Mouse (Mus musculus): ENCODE measurements around the gene Gm1604a. TPM values are rescaled to one million over a fixed set of nuclear protein-coding genes. Genes with fewer than 3 reads are reported as not detected.
"Not testable (repeated sequence)": the region's sequence is repeated elsewhere in the genome, so short reads cannot be mapped to it uniquely, and the experiment has no call there.

Gene Gm1604a
- total and polyA plus RNA-seq, 2 experiments from 2014 or later = 0.56 TPM; not detected in 1

- not testable (repeated sequence) for H3K4me3 ChIP-seq (ENCODE audit: low read depth, low read length); ATAC-seq (ENCODE audit: low FRiP score); H3K9ac ChIP-seq (replicated peaks; ENCODE audit: low read length, poor library complexity, severe bottlenecking); H3K27ac ChIP-seq (ENCODE audit: low read depth, low read length); H3K36me3 ChIP-seq (ENCODE audit: insufficient read depth, low read length); H3K9me3 ChIP-seq (ENCODE audit: low read length); DNase-seq (ENCODE audit: low spot score); H3K27me3 ChIP-seq (ENCODE audit: insufficient read depth, low read length); H3K4me2 ChIP-seq (ENCODE audit: low read depth, low read length, poor library complexity, severe bottlenecking); H3K4me1 ChIP-seq (ENCODE audit: insufficient read depth, low read length)
- WGBS = 81% methylated on average over 8 of the region's 12 CpGs
Measured at GRCm38 (mm10) chr17:7001790-7002585, 23.4 kb upstream of the Gm1604a start.

- H3K27ac ChIP-seq (ENCODE audit: low read depth, low read length); H3K9ac ChIP-seq (replicated peaks; ENCODE audit: low read length, poor library complexity, severe bottlenecking); H3K27me3 ChIP-seq (ENCODE audit: insufficient read depth, low read length); ATAC-seq (ENCODE audit: low FRiP score); H3K4me3 ChIP-seq (ENCODE audit: low read depth, low read length); H3K36me3 ChIP-seq (ENCODE audit: insufficient read depth, low read length); DNase-seq (ENCODE audit: low spot score); H3K9me3 ChIP-seq (ENCODE audit: low read length); H3K4me2 ChIP-seq (ENCODE audit: low read depth, low read length, poor library complexity, severe bottlenecking); H3K4me1 ChIP-seq (ENCODE audit: insufficient read depth, low read length): not testable (repeated sequence)
- WGBS = no CpG with 5 or more reads among the region's 3 CpGs
Measured at GRCm38 (mm10) chr17:7003392-7003791, 22.0 kb upstream of the Gm1604a start.

- H3K4me1 ChIP-seq (ENCODE audit: insufficient read depth, low read length); H3K4me2 ChIP-seq (ENCODE audit: low read depth, low read length, poor library complexity, severe bottlenecking); H3K36me3 ChIP-seq (ENCODE audit: insufficient read depth, low read length); ATAC-seq (ENCODE audit: low FRiP score); H3K27ac ChIP-seq (ENCODE audit: low read depth, low read length); H3K27me3 ChIP-seq (ENCODE audit: insufficient read depth, low read length); H3K9ac ChIP-seq (replicated peaks; ENCODE audit: low read length, poor library complexity, severe bottlenecking); DNase-seq (ENCODE audit: low spot score); H3K4me3 ChIP-seq (ENCODE audit: low read depth, low read length); H3K9me3 ChIP-seq (ENCODE audit: low read length): not testable (repeated sequence)
- 32% methylated on average over 2 of the region's 4 CpGs for WGBS
Measured at GRCm38 (mm10) chr17:7005646-7006045, 19.7 kb upstream of the Gm1604a start.

- not testable (repeated sequence) for H3K4me2 ChIP-seq (ENCODE audit: low read depth, low read length, poor library complexity, severe bottlenecking); H3K9me3 ChIP-seq (ENCODE audit: low read length); DNase-seq (ENCODE audit: low spot score); H3K27ac ChIP-seq (ENCODE audit: low read depth, low read length); H3K4me1 ChIP-seq (ENCODE audit: insufficient read depth, low read length); ATAC-seq (ENCODE audit: low FRiP score); H3K9ac ChIP-seq (replicated peaks; ENCODE audit: low read length, poor library complexity, severe bottlenecking); H3K27me3 ChIP-seq (ENCODE audit: insufficient read depth, low read length); H3K36me3 ChIP-seq (ENCODE audit: insufficient read depth, low read length); H3K4me3 ChIP-seq (ENCODE audit: low read depth, low read length)
Measured at GRCm38 (mm10) chr17:7008885-7009284, 16.5 kb upstream of the Gm1604a start.

GRCm38 (mm10) chr17:7009440-7009839 lies 15.9 kb upstream of the Gm1604a start:
- not testable (repeated sequence) for H3K4me3 ChIP-seq (ENCODE audit: low read depth, low read length); DNase-seq (ENCODE audit: low spot score); H3K9ac ChIP-seq (replicated peaks; ENCODE audit: low read length, poor library complexity, severe bottlenecking); H3K27ac ChIP-seq (ENCODE audit: low read depth, low read length); H3K27me3 ChIP-seq (ENCODE audit: insufficient read depth, low read length); H3K9me3 ChIP-seq (ENCODE audit: low read length); H3K36me3 ChIP-seq (ENCODE audit: insufficient read depth, low read length); H3K4me2 ChIP-seq (ENCODE audit: low read depth, low read length, poor library complexity, severe bottlenecking); H3K4me1 ChIP-seq (ENCODE audit: insufficient read depth, low read length); ATAC-seq (ENCODE audit: low FRiP score)
- no CpG with 5 or more reads among the region's 7 CpGs for WGBS

- not testable (repeated sequence) for ATAC-seq (ENCODE audit: low FRiP score)
- 78% methylated on average over 4 of the region's 9 CpGs for WGBS
Measured at GRCm38 (mm10) chr17:7009901-7010300, 15.5 kb upstream of the Gm1604a start.

GRCm38 (mm10) chr17:7014190-7014589 lies 11.2 kb upstream of the Gm1604a start:
- WGBS = no CpG with 5 or more reads among the region's 1 CpGs
- not testable (repeated sequence) for H3K4me2 ChIP-seq (ENCODE audit: low read depth, low read length, poor library complexity, severe bottlenecking); DNase-seq (ENCODE audit: low spot score); H3K4me3 ChIP-seq (ENCODE audit: low read depth, low read length); H3K36me3 ChIP-seq (ENCODE audit: insufficient read depth, low read length); H3K9ac ChIP-seq (replicated peaks; ENCODE audit: low read length, poor library complexity, severe bottlenecking); H3K27ac ChIP-seq (ENCODE audit: low read depth, low read length); H3K27me3 ChIP-seq (ENCODE audit: insufficient read depth, low read length); H3K9me3 ChIP-seq (ENCODE audit: low read length); ATAC-seq (ENCODE audit: low FRiP score); H3K4me1 ChIP-seq (ENCODE audit: insufficient read depth, low read length)

More at GRCm38 (mm10) chr17:7009901-7010300, 15.5 kb upstream of the Gm1604a start:
- not testable (repeated sequence) for H3K9ac ChIP-seq (replicated peaks; ENCODE audit: low read length, poor library complexity, severe bottlenecking); DNase-seq (ENCODE audit: low spot score); H3K4me1 ChIP-seq (ENCODE audit: insufficient read depth, low read length); H3K27me3 ChIP-seq (ENCODE audit: insufficient read depth, low read length); H3K4me3 ChIP-seq (ENCODE audit: low read depth, low read length); H3K4me2 ChIP-seq (ENCODE audit: low read depth, low read length, poor library complexity, severe bottlenecking); H3K36me3 ChIP-seq (ENCODE audit: insufficient read depth, low read length); H3K27ac ChIP-seq (ENCODE audit: low read depth, low read length); H3K9me3 ChIP-seq (ENCODE audit: low read length)

GRCm38 (mm10) chr17:7025764-7026346 lies 487 bp downstream of the Gm1604a start:
- H3K9me3 ChIP-seq (ENCODE audit: low read length); H3K4me1 ChIP-seq (ENCODE audit: insufficient read depth, low read length); H3K4me2 ChIP-seq (ENCODE audit: low read depth, low read length, poor library complexity, severe bottlenecking); H3K4me3 ChIP-seq (ENCODE audit: low read depth, low read length); H3K27me3 ChIP-seq (ENCODE audit: insufficient read depth, low read length); H3K9ac ChIP-seq (replicated peaks; ENCODE audit: low read length, poor library complexity, severe bottlenecking); DNase-seq (ENCODE audit: low spot score); H3K27ac ChIP-seq (ENCODE audit: low read depth, low read length); H3K36me3 ChIP-seq (ENCODE audit: insufficient read depth, low read length): not testable (repeated sequence)
- 26% methylated on average over 3 of the region's 14 CpGs for WGBS
- peak; percentile 73 for ATAC-seq (ENCODE audit: low FRiP score)

- not testable (repeated sequence) for ATAC-seq (ENCODE audit: low FRiP score); DNase-seq (ENCODE audit: low spot score)
- WGBS = 63% methylated on average over 5 of the region's 7 CpGs
Measured at GRCm38 (mm10) chr17:7030204-7030603, 4.8 kb downstream of the Gm1604a start.

More at GRCm38 (mm10) chr17:7030204-7030603, 4.8 kb downstream of the Gm1604a start:
- H3K9me3 ChIP-seq (ENCODE audit: low read length); H3K27me3 ChIP-seq (ENCODE audit: insufficient read depth, low read length); H3K4me2 ChIP-seq (ENCODE audit: low read depth, low read length, poor library complexity, severe bottlenecking); H3K4me1 ChIP-seq (ENCODE audit: insufficient read depth, low read length); H3K36me3 ChIP-seq (ENCODE audit: insufficient read depth, low read length); H3K9ac ChIP-seq (replicated peaks; ENCODE audit: low read length, poor library complexity, severe bottlenecking); H3K4me3 ChIP-seq (ENCODE audit: low read depth, low read length); H3K27ac ChIP-seq (ENCODE audit: low read depth, low read length): not testable (repeated sequence)

Measured in midbrain, postnatal 0 days (tissue).